Mouse (Mus musculus) hindbrain, embryonic 16.5 days (tissue): ENCODE measurements around the gene Sdhc. TPM values are rescaled to one million over a fixed set of nuclear protein-coding genes. Genes with fewer than 3 reads are reported as not detected.
"Not testable (repeated sequence)": the region's sequence is repeated elsewhere in the genome, so short reads cannot be mapped to it uniquely, and the experiment has no call there.

Source experiments
- ATAC-seq: fragments of 200-750 bp; cut with Nextera tagmentation; 2 replicates; pipeline ENCODE4 v1.8.0; 2017; ENCODE audit warnings: moderate TSS enrichment, moderate library complexity
- H3K27ac ChIP-seq: fragments of 300-500 bp; sonication (generic); 2 replicates; pipeline ENCODE4 v1.5.1; 2014; ENCODE audit warnings: low read depth, mild to moderate bottlenecking, control low read depth, low read length, moderate library complexity
- H3K27me3 ChIP-seq: fragments of 300-500 bp; sonication (generic); replicated peaks from 2 replicates; pipeline ENCODE4 v1.6.1; 2014; ENCODE audit warnings: low read length; ENCODE audit not compliant: control insufficient read depth, insufficient read depth
- H3K36me3 ChIP-seq: fragments of 300-500 bp; sonication (generic); 2 replicates; pipeline ENCODE4 v1.6.1; 2014; ENCODE audit warnings: mild to moderate bottlenecking, low read length, moderate library complexity, mixed read lengths; ENCODE audit not compliant: control insufficient read depth, insufficient read depth
- H3K4me1 ChIP-seq: fragments of 300-500 bp; sonication (generic); 2 replicates; pipeline ENCODE4 v1.6.1; 2014; ENCODE audit warnings: low read depth, low read length; ENCODE audit not compliant: control insufficient read depth, insufficient read depth
- H3K4me2 ChIP-seq: fragments of 300-500 bp; sonication (generic); 2 replicates; pipeline ENCODE4 v1.6.1; 2014; ENCODE audit warnings: mild to moderate bottlenecking, low read length, control low read depth, moderate library complexity
- H3K4me3 ChIP-seq: fragments of 300-500 bp; sonication (generic); 2 replicates; pipeline ENCODE4 v1.5.1; 2014; ENCODE audit warnings: mild to moderate bottlenecking, low read length, control low read depth, moderate library complexity
- H3K9ac ChIP-seq: fragments of 300-500 bp; sonication (generic); 2 replicates; pipeline ENCODE4 v1.6.1; 2014; ENCODE audit warnings: low read depth, mild to moderate bottlenecking, control low read depth, low read length, moderate library complexity
- H3K9me3 ChIP-seq: fragments of 300-500 bp; sonication (generic); 2 replicates; pipeline ENCODE4 v1.6.1; 2014; ENCODE audit warnings: mild to moderate bottlenecking, low read length, moderate library complexity; ENCODE audit not compliant: control insufficient read depth
- WGBS: fragments of 180-500 bp; shearing (Covaris S2); extraction: QIAGEN DNeasy Blood & Tissue Kit; methylation state at CpG from one replicate; pipeline ENCODE4 v1.1.7; 2014; 5-methylcytosine and 5-hydroxymethylcytosine counted together
- polyA plus RNA-seq: library from polyadenylated mRNA; unstranded; fragments of >200 nt; fragmentation: Nextera tagmentation; extraction: Ambion mirVana; gene quantifications from 2 replicates; pipeline ENCODE4 v1.2.1, GENCODE M21; 2015

Gene Sdhc
- polyA plus RNA-seq, 1 experiment from 2014 or later, result 316 TPM

GRCm38 (mm10) chr1:171156644-171157043, 6.2 kb upstream of the Sdhc start:
- Histone ChIP-seq H3K4me3 (no peak overlapping the region), H3K9ac (no peak overlapping the region), H3K9me3 (no peaks in the 10 kb centered on the region), H3K4me2 (no peak overlapping the region), H3K4me1 (peaks cover 4% of the 10 kb centered on the region; the same call in 1 of the 2 replicates), H3K27me3 (peaks cover 12% of the 10 kb centered on the region; the same call in 1 of the 2 replicates), H3K27ac (no peak overlapping the region), H3K36me3 (no peaks in the 10 kb centered on the region)
- 66% methylated on average over 3 of the region's 3 CpGs for WGBS
- ATAC-seq, result no peak

DNA sequence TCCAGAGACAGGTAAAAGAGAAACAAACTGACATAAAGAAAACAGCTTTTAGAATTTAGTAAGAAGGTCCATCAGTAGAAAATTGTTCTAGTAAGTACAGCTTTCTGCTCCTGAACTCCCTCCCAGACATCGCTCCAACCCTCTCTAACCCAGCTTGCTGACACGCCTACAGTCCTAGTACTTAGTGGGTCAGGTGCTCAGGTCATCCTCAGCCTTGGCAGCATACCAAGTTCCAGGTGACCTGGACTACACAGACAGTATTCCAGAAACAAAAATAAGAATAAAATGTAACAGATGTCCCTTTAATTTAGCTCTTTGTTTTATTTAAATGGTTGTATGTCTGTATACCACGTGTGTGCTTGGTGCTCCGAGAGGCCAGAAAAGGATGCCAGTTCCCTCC, 1.6 kb upstream of the Sdhc start:
- Histone ChIP-seq H3K9me3 (no peaks in the 10 kb centered on the region), H3K27me3 (peaks cover 3% of the 10 kb centered on the region; the same call in 1 of the 2 replicates), H3K4me2 (no peak overlapping the region), H3K27ac (no peak overlapping the region), H3K4me3 (no peak overlapping the region), H3K9ac (no peak overlapping the region), H3K36me3 (no peaks in the 10 kb centered on the region), H3K4me1 (peaks cover 18% of the 10 kb centered on the region)
- ATAC-seq, result no peak
- 74% methylated on average over 4 of the region's 4 CpGs for WGBS

GRCm38 (mm10) chr1:171150838-171151391, 512 bp upstream of the Sdhc start:
- ATAC-seq, result peak; percentile 32
- H3K27me3 ChIP-seq, result no peaks in the 10 kb centered on the region; the same call in 1 of the 2 replicates
- H3K27ac ChIP-seq, result peak overlapping the region; percentile 89
- H3K36me3 ChIP-seq, result no peaks in the 10 kb centered on the region
- 4% methylated on average over 18 of the region's 18 CpGs for WGBS
- peak overlapping the region; percentile 63 for H3K4me2 ChIP-seq
- H3K4me3 ChIP-seq, result peak overlapping the region; percentile 81
- peak overlapping the region; percentile 90 for H3K9ac ChIP-seq
- H3K4me1 ChIP-seq, result peaks cover 18% of the 10 kb centered on the region
- H3K9me3 ChIP-seq, result no peaks in the 10 kb centered on the region

- not testable (repeated sequence) for H3K9me3 ChIP-seq, H3K27ac ChIP-seq, H3K4me2 ChIP-seq, H3K27me3 ChIP-seq, H3K9ac ChIP-seq, H3K4me1 ChIP-seq, ATAC-seq, H3K4me3 ChIP-seq
- WGBS, result 85% methylated on average over 9 of the region's 11 CpGs
- H3K36me3 ChIP-seq, result peaks cover 24% of the 10 kb centered on the region
These were observed 7.4 kb downstream of the Sdhc start for GRCm38 (mm10) chr1:171142981-171143380.

DNA sequence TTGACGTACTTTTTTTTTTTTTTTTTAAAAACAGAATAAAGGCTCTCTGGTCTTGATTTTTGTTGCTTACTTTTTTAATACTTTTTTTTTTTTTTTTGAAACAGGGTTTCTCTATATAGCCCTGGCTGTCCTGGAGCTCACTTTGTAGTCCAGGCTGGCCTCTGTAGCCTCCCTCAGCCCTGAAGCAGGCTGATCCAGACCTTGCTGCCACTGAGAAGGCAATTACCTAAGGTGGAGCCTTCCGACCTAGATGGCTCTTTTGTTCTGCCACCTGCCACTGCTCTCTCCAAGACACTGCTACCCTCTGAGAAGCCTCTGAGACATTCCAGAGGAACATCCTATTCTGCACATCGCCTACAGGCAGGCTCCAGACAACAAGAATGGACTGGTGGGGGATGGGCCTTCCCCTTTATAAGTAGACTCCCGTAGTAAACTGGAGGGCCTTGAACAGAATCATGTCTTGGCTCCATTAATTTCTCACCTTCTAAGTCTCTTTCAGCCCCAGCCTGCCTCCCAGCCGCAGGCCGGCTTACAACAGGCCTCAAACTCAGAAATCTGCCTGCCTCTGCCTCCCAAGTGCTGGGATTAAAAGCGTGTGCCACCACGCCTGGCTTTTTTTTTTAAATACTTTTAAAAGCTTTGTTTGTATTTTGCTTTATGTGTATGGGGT, 12.8 kb downstream of the Sdhc start:
- peaks cover 37% of the 10 kb centered on the region for H3K36me3 ChIP-seq
- ATAC-seq, H3K27me3 ChIP-seq, H3K4me3 ChIP-seq, H3K4me1 ChIP-seq, H3K4me2 ChIP-seq, H3K9ac ChIP-seq, H3K9me3 ChIP-seq, H3K27ac ChIP-seq: not testable (repeated sequence)
- 86% methylated on average over 8 of the region's 8 CpGs for WGBS

DNA sequence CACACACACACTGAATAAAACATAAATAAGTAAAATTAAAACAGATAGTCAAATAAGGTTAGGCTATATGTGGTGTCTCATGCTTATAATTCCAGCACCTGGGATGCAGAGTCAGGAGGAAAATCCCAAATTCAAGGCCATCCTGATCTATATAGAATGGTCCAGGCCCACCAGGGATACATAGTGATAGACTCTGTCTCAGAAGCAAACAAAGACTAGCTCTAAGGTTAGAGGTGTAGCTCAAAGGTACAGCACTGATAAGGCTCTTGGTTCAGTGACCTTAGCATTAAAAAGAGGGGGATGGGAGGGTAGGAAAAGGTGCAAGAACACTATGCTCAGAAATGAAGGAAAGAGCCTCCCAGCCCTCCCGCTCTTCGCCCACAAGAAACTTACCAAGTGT, 14.8 kb downstream of the Sdhc start:
- WGBS, result 98% methylated on average over 2 of the region's 2 CpGs
- H3K36me3 ChIP-seq, result peaks cover 29% of the 10 kb centered on the region
- no peak for ATAC-seq
- H3K4me2 ChIP-seq, result no peak overlapping the region
- no peaks in the 10 kb centered on the region for H3K9me3 ChIP-seq
- H3K9ac ChIP-seq, result no peak overlapping the region
- no peaks in the 10 kb centered on the region for H3K4me1 ChIP-seq
- no peak overlapping the region for H3K4me3 ChIP-seq
- no peaks in the 10 kb centered on the region for H3K27me3 ChIP-seq
- no peak overlapping the region for H3K27ac ChIP-seq

GRCm38 (mm10) chr1:171130971-171131370, 19.4 kb downstream of the Sdhc start:
- no peaks in the 10 kb centered on the region for H3K27me3 ChIP-seq
- H3K36me3 ChIP-seq, result peaks cover 40% of the 10 kb centered on the region
- no peaks in the 10 kb centered on the region for H3K4me1 ChIP-seq
- no peak overlapping the region for H3K4me2 ChIP-seq
- no peak overlapping the region for H3K9ac ChIP-seq
- H3K4me3 ChIP-seq, result no peak overlapping the region
- H3K27ac ChIP-seq, result no peak overlapping the region
- no peaks in the 10 kb centered on the region for H3K9me3 ChIP-seq
- ATAC-seq, result no peak
- WGBS, result 81% methylated on average over 1 of the region's 1 CpGs

DNA sequence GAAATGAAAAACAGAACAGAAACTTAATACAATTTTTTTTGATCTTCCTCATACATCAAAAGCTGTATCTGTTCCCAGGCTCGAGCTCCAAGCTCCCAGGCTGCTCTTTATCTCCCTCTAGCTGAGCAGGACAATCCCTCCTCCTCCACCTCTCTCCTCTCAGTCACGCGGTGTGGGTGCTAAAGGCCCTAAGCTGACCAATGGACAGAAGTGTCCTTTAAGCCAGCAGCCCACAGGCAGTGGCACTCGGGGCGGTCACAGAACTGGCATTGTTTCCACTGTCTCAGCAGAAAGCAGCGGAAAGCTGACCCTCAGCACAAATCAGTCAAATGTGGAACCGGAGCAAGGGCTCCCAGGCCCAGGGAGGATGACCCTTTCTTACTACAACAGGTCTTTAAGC, 21.2 kb downstream of the Sdhc start:
- Histone ChIP-seq H3K4me2 (no peak overlapping the region), H3K4me3 (no peak overlapping the region), H3K36me3 (peaks cover 24% of the 10 kb centered on the region), H3K27ac (no peak overlapping the region), H3K4me1 (no peaks in the 10 kb centered on the region), H3K9me3 (no peaks in the 10 kb centered on the region), H3K27me3 (no peaks in the 10 kb centered on the region), H3K9ac (no peak overlapping the region)
- 0 out of 2 replicates have a peak, but pooled peaks have one; percentile 40 for ATAC-seq
- 62% methylated on average over 7 of the region's 7 CpGs for WGBS

DNA sequence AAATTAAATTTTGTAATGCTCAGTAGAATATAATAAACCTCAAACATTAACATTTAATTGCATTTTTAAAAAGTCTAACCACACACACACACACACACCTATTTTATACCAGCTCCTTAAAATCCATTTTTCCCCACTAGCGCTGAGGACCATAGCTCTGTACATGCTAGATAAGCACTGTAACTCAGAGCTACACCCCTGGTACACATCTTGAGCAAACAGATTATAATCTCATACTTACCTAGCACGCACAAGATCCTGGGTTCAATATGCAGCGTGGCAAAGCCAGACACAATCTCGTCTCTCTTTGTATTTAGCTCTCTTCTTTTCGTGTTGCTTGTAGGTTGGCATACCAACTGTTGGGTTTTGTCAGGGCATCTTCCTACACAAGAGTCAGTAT, 26.0 kb downstream of the Sdhc start:
- Histone ChIP-seq H3K27me3 (no peaks in the 10 kb centered on the region), H3K9ac (no peak overlapping the region), H3K4me1 (no peaks in the 10 kb centered on the region), H3K27ac (no peak overlapping the region), H3K9me3 (no peaks in the 10 kb centered on the region), H3K4me3 (no peak overlapping the region), H3K4me2 (no peak overlapping the region), H3K36me3 (peaks cover 15% of the 10 kb centered on the region; the same call in 1 of the 2 replicates)
- WGBS, result 89% methylated on average over 5 of the region's 5 CpGs
- no peak for ATAC-seq
